Mouse (Mus musculus) heart, embryonic 14.5 days (tissue): ENCODE data around the gene Tfip11. TPM values are rescaled to one million over a fixed set of nuclear protein-coding genes. Genes with fewer than 3 reads are reported as not detected.

Experiments used
- ATAC-seq: fragments of 200-750 bp; cut with Nextera tagmentation; 2 replicates; pipeline ENCODE4 v1.8.0; 2017; ENCODE audit warnings: low read depth, moderate TSS enrichment; ENCODE audit not compliant: insufficient number of reproducible peaks, insufficient read depth, low FRiP score
- H3K27ac ChIP-seq, 2 experiments: fragments of 200-500 bp in 1 of 2; fragments of 300-500 bp in 1 of 2; sonication (generic) in 1 of 2; replicated peaks in 1 of 2; 2 replicates each; pipeline ENCODE4 v1.5.1; 2012 to 2014; ENCODE audit warnings: low read depth in 2 of 2, low read length in 2 of 2, control low read depth in 1 of 2, mild to moderate bottlenecking in 1 of 2, mixed read lengths in 1 of 2; ENCODE audit not compliant: control insufficient read depth in 1 of 2, insufficient read depth in 1 of 2
- H3K27me3 ChIP-seq: fragments of 300-500 bp; sonication (generic); 2 replicates; pipeline ENCODE4 v1.6.1; 2014; ENCODE audit warnings: mild to moderate bottlenecking, low read length, control low read depth; ENCODE audit not compliant: control insufficient read depth, insufficient read depth
- H3K36me3 ChIP-seq: fragments of 300-500 bp; sonication (generic); 2 replicates; pipeline ENCODE4 v1.6.1; 2014; ENCODE audit warnings: mild to moderate bottlenecking, control low read depth, low read length, mixed read lengths; ENCODE audit not compliant: control insufficient read depth, insufficient read depth
- H3K4me1 ChIP-seq, 2 experiments: fragments of 200-500 bp in 1 of 2; fragments of 300-500 bp in 1 of 2; sonication (generic) in 1 of 2; 2 replicates each; pipeline ENCODE4 v1.6.1; 2012 to 2014; ENCODE audit warnings: low read length in 2 of 2, control low read depth in 1 of 2, mixed read lengths in 1 of 2; ENCODE audit not compliant: control insufficient read depth in 2 of 2, insufficient read depth in 2 of 2
- H3K4me2 ChIP-seq: fragments of 300-500 bp; sonication (generic); 2 replicates; pipeline ENCODE4 v1.6.1; 2014; ENCODE audit warnings: mild to moderate bottlenecking, low read length
- H3K4me3 ChIP-seq, 2 experiments: fragments of 200-500 bp in 1 of 2; fragments of 300-500 bp in 1 of 2; sonication (generic) in 1 of 2; 2 replicates each; pipeline ENCODE4 v1.5.1; 2012 to 2014; ENCODE audit warnings: low read length in 2 of 2, mild to moderate bottlenecking in 2 of 2, control low read depth in 1 of 2, low read depth in 1 of 2, moderate library complexity in 1 of 2; ENCODE audit not compliant: control insufficient read depth in 1 of 2, insufficient read depth in 1 of 2
- H3K9ac ChIP-seq: fragments of 300-500 bp; sonication (generic); 2 replicates; pipeline ENCODE4 v1.6.1; 2014; ENCODE audit warnings: mild to moderate bottlenecking, low read length
- H3K9me3 ChIP-seq: fragments of 300-500 bp; sonication (generic); 2 replicates; pipeline ENCODE4 v1.6.1; 2016; ENCODE audit warnings: low read length, control low read depth; ENCODE audit not compliant: control insufficient read depth
- WGBS: fragments of 180-500 bp; shearing (Covaris S2); extraction: QIAGEN DNeasy Blood & Tissue Kit; methylation state at CpG from one replicate; pipeline ENCODE4 v1.1.7; 2014; 5-methylcytosine and 5-hydroxymethylcytosine counted together
- polyA plus RNA-seq: library from polyadenylated mRNA; unstranded; fragments of >200 nt; fragmentation: Nextera tagmentation; extraction: Ambion mirVana; gene quantifications from 2 replicates; pipeline ENCODE4 v1.2.1, GENCODE M21; 2014

Gene Tfip11
- polyA plus RNA-seq, 1 experiment from 2014 or later, result 13.4 TPM

DNA sequence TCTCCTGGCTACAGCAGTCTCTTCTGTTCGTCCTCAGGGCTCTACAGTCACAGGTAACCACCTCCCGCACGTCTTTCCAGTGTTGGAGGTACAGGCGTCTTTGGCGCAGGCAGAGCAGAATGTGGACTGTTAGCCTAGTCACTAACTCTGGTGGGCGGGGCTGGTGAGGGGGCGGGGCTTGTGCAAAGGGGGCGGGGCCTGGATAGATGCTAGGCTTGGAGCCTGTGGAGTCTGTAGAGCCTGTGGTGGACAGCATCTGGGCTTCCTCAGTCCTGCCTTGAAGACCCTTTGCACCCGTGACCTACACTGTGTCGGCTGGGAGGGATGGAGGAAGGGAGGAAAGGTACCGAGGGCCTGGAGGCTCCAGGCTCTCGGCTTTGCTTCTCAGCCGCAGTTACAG is 29.8 kb downstream of the Tfip11 start, which contains the start of gene Gm6583:
TSS of gene Gm6583 (minus strand) at position 124 of the 400 bp plus-strand sequence.
- Histone ChIP-seq H3K9ac (no peak within 1 kb of the TSS), H3K4me2 (no peak within 1 kb of the TSS), H3K27ac (no peak within 1 kb of the TSS), H3K27me3 (0 out of 2 replicates have a peak, but pooled peaks cover 5% of the 10 kb centered on the region), H3K4me1 (peaks cover 2 to 5% of the 10 kb centered on the region in 2 experiments; a peak in 2 of 4 replicates), H3K9me3 (no peaks in the 10 kb centered on the region), H3K4me3 (no peak within 1 kb of the TSS), H3K36me3 (peaks cover 30% of the 10 kb centered on the region)
- 63% methylated on average over 13 of the region's 13 CpGs for WGBS
- no peak for ATAC-seq

DNA sequence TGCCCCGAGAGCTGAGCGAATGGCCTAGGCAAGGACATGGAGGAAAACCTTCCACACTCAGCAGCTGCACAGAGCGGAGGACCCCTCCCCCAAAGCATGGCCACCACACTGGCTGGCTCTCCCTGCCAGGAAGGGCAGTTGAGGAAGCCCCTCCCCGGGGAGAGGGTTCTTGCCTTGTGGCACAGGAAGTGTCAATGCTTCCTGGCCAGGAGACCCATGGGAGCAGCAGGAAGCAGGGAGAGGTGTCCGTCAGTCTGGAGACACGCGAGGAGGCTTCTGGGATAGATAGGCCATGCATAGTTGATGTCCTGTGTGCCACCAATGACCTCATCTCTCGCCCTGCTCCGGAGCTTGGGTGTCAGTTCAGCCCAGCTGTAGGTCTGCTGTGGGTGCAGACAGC is 30.2 kb downstream of the Tfip11 start:
- Histone ChIP-seq H3K4me1 (peaks cover 2 to 5% of the 10 kb centered on the region in 2 experiments; a peak in 2 of 4 replicates), H3K27me3 (0 out of 2 replicates have a peak, but pooled peaks cover 5% of the 10 kb centered on the region), H3K4me3 (no peak overlapping the region), H3K4me2 (no peak overlapping the region), H3K9ac (no peak overlapping the region), H3K9me3 (no peaks in the 10 kb centered on the region), H3K27ac (no peak overlapping the region), H3K36me3 (peaks cover 26% of the 10 kb centered on the region)
- no peak for ATAC-seq
- WGBS, result 74% methylated on average over 9 of the region's 9 CpGs

DNA sequence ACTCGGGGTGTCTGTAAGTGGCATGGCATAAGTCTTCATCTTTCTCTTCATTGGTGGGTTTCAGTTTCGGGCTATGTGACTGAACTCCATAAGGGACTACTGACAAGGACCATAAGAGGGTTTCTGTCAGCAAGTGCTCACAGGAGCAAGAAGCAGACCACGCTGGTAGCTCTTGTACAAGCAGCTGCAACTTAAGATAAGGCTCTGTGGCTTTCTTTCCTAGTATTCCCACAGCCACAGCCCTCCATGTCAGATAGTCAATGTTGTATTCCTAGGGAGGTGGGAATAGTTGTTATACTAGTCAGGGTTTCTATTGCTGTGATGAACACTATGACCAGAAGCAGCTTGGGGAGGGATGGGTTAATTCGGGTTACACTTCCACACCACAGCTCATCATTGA is 33.4 kb downstream of the Tfip11 start:
- 0 out of 2 replicates have a peak, but pooled peaks cover 5% of the 10 kb centered on the region for H3K27me3 ChIP-seq
- peaks cover 24% of the 10 kb centered on the region for H3K36me3 ChIP-seq
- H3K4me2 ChIP-seq, result no peak overlapping the region
- peaks cover 2 to 5% of the 10 kb centered on the region in 2 experiments; a peak in 2 of 4 replicates for H3K4me1 ChIP-seq
- no peak for ATAC-seq
- WGBS, result 30% methylated on average over 4 of the region's 4 CpGs
- H3K9me3 ChIP-seq, result no peaks in the 10 kb centered on the region
- H3K4me3 ChIP-seq, result no peak overlapping the region
- no peak overlapping the region for H3K9ac ChIP-seq
- H3K27ac ChIP-seq, result no peak overlapping the region

DNA sequence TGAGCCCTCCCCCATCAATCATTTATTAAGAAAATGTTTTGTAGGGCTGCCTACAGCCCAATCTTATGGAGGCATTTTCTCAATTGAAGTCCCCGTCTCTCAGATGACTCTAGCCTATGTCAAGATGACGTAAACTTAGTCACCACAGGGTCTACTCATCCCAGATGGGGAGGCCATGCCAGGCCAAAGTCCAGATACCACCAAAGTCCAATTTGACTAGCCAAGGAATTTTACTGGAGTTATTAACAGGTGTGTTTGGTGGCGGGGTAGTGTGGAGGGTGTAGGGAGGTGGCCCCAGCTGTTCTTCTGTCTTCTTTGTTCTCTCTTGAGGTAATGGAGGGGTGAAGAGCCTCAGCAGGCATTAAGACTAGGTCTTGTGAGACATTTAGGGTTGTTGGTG is 33.9 kb downstream of the Tfip11 start:
- Histone ChIP-seq H3K9me3 (no peaks in the 10 kb centered on the region), H3K36me3 (peaks cover 25% of the 10 kb centered on the region), H3K27me3 (0 out of 2 replicates have a peak, but pooled peaks cover 5% of the 10 kb centered on the region), H3K27ac (no peak overlapping the region), H3K4me3 (no peak overlapping the region), H3K4me1 (peaks cover 2 to 5% of the 10 kb centered on the region in 2 experiments; a peak in 2 of 4 replicates), H3K9ac (no peak overlapping the region), H3K4me2 (no peak overlapping the region)
- WGBS, result 91% methylated on average over 3 of the region's 3 CpGs
- ATAC-seq, result no peak

DNA sequence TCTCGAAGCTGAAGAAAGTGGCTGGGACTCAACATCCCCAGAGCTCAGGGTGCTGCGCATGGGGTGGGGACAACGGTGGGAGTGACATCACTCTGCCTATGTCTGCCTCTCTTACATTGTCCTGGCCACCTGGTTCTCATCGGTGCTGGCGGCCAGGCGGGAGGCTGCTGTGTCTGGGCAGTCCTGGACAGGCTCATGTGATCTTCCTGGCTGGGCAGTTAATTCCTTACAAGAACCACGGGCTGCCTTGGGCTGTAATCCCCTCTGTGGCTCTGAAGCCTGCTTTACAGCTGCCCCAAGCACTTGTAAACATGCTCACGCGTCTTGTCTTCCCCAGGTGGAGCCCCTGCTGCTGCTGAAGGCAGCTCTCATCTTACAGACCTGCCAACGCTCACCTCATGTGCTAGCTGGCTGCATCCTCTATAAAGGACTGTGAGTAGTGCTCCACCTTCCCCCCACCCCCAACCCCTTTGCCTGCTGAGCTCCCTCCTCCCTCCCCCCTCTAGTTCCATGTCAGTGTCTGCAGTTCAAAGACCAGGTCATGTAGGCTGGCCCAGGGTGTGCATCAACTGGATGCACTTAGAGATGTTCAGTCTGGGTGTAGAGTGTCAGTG is 38.1 kb downstream of the Tfip11 start:
- ATAC-seq, result 0 out of 2 replicates have a peak, but pooled peaks have one; percentile 10

DNA sequence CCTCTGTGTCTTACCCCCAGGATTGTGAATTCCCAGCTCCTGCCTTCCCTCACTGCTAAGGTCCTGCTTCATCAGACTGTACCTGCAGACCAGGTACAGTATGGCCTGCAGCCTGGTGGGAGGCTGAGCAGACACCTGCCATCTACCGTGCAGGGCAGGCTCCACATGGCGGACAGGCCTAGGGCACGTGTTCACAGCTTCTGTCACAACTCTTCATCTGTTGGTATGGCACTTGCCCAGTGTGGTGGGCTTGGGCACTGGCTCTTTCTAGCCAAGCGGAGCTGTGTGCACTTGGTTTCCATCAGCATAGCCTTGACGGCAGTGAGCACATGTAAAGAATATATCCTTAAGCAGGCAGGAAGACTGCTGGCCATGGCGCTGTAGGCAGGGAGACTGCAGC is 40.7 kb downstream of the Tfip11 start:
- Histone ChIP-seq H3K27me3 (no peaks in the 10 kb centered on the region), H3K27ac (no peak overlapping the region), H3K4me3 (no peak overlapping the region), H3K36me3 (peaks cover 68% of the 10 kb centered on the region), H3K4me2 (no peak overlapping the region), H3K9me3 (no peaks in the 10 kb centered on the region), H3K4me1 (no peaks in the 10 kb centered on the region), H3K9ac (no peak overlapping the region)
- WGBS, result 93% methylated on average over 6 of the region's 6 CpGs
- ATAC-seq, result no peak

More for the DNA sequence above, 38.1 kb downstream of the Tfip11 start:
- Histone ChIP-seq H3K36me3 (peaks cover 45% of the 10 kb centered on the region), H3K27ac (no peak overlapping the region), H3K9ac (no peak overlapping the region), H3K4me3 (no peak overlapping the region), H3K4me2 (no peak overlapping the region), H3K4me1 (peaks cover 0 to 5% of the 10 kb centered on the region in 2 experiments; a peak in 2 of 4 replicates), H3K9me3 (no peaks in the 10 kb centered on the region), H3K27me3 (no peaks in the 10 kb centered on the region)
- WGBS, result 71% methylated on average over 10 of the region's 10 CpGs

DNA sequence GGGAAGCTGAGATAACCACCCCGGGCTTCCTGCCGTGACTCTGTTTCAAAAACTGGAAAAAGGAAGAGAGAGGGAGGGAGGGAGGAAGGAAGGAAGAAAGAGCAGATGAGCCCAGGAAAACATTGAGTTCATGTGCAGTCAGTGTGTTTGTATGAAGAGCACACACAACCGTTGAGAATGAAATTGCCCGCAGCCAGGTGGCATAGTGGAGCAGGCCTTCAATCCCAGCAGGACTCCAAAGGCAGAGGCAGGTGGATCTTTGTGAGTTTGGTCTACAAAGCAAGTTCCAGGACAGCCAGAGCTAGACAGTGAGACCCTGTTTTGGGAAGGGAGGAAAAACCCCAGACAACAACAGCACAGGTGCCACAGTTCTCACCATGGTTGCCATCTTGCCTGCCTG is 41.2 kb downstream of the Tfip11 start:
- no peaks in the 10 kb centered on the region for H3K9me3 ChIP-seq
- no peaks in the 10 kb centered on the region for H3K4me1 ChIP-seq
- ATAC-seq, result no peak
- H3K36me3 ChIP-seq, result peaks cover 73% of the 10 kb centered on the region
- H3K4me2 ChIP-seq, result no peak overlapping the region
- WGBS, result 81% methylated on average over 4 of the region's 4 CpGs
- H3K4me3 ChIP-seq, result no peak overlapping the region
- no peaks in the 10 kb centered on the region for H3K27me3 ChIP-seq
- no peak overlapping the region for H3K27ac ChIP-seq
- no peak overlapping the region for H3K9ac ChIP-seq

DNA sequence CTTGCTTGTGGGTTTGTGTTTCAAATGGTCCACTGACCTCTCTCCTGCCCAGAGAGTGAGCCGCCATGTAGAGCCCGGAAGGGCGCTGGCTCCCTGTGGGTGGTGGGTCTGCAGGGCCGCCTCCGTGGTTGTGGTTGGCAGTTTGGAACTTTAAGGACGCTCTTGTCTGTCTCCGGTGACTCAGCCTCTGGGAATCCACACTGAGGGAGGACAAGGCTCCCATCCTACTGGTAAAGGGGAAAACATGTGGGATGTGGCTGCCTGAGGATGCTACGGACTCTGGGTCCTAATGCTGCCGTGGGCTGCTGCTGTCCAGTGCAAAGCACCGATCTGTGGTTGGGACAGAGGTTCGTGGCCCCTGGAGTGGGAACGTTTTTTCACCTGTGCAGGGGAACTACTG is 41.8 kb downstream of the Tfip11 start:
- Histone ChIP-seq H3K9ac (no peak overlapping the region), H3K36me3 (peaks cover 76% of the 10 kb centered on the region), H3K9me3 (no peaks in the 10 kb centered on the region), H3K4me3 (no peak overlapping the region), H3K27ac (no peak overlapping the region), H3K4me1 (no peaks in the 10 kb centered on the region), H3K4me2 (no peak overlapping the region), H3K27me3 (no peaks in the 10 kb centered on the region)
- no peak for ATAC-seq
- WGBS, result 75% methylated on average over 12 of the region's 12 CpGs
